Mouse (Mus musculus): Measurements from ENCODE around the gene Hist1h4k. TPM values are rescaled to one million over a fixed set of nuclear protein-coding genes. Genes with fewer than 3 reads are reported as not detected.

The Hist1h4k gene
- not detected for polyA plus RNA-seq (2017; shearing (Covaris generic))

GRCm38 (mm10) chr13:21750159-21751017, at the start of gene Hist1h4k:
TSS of gene Hist1h4k (minus strand) at chr13:21750505.

GRCm38 (mm10) chr13:21786899-21787629, 36.8 kb upstream of the Hist1h4k start, which contains the start of the genes Hist1h2an and Hist1h2bp:
TSS of gene Hist1h2an (minus strand) at chr13:21787218.
TSS of gene Hist1h2bp (plus strand) at chr13:21787461.

GRCm38 (mm10) chr13:21783255-21783617, 32.9 kb upstream of the Hist1h4k start, which contains the start of gene Hist1h3i:
TSS of gene Hist1h3i (minus strand) at chr13:21783370.

GRCm38 (mm10) chr13:21779767-21780731, 29.7 kb upstream of the Hist1h4k start, which contains the start of gene Hist1h1b:
TSS of gene Hist1h1b (minus strand) at chr13:21780625.

GRCm38 (mm10) chr13:21753524-21754285, 3.4 kb upstream of the Hist1h4k start, which contains the start of the genes Hist1h2ak and Hist1h2bn:
TSS of gene Hist1h2ak (minus strand) at chr13:21753827.
TSS of gene Hist1h2bn (plus strand) at chr13:21754123.

GRCm38 (mm10) chr13:21734906-21735767, 15.2 kb downstream of the Hist1h4k start, which contains the start of gene Hist1h4j:
TSS of gene Hist1h4j (plus strand) at chr13:21735064.

GRCm38 (mm10) chr13:21721757-21722372, 28.4 kb downstream of the Hist1h4k start, which contains the start of gene Hist1h2bm:
TSS of gene Hist1h2bm (plus strand) at chr13:21722044.

GRCm38 (mm10) chr13:21717397-21718357, 32.6 kb downstream of the Hist1h4k start, which contains the start of gene Hist1h3h:
TSS of gene Hist1h3h (plus strand) at chr13:21717659.

GRCm38 (mm10) chr13:21715864-21716539, 34.3 kb downstream of the Hist1h4k start, which contains the start of the genes Hist1h2bl and Hist1h2ai:
TSS of gene Hist1h2bl (minus strand) at chr13:21716143.
TSS of gene Hist1h2ai (plus strand) at chr13:21716422.

Other genes with a start within 250 kb of the Hist1h4k start
- 5.8 TPM for gene Gm11273, start 249.1 kb downstream of the Hist1h4k start, polyA plus RNA-seq (2017; shearing (Covaris generic))
- 3.2 TPM for gene Zkscan8, start 219.4 kb downstream of the Hist1h4k start, polyA plus RNA-seq (2017; shearing (Covaris generic))
- gene Olfr1366, start 207.7 kb downstream of the Hist1h4k start, polyA plus RNA-seq (2017; shearing (Covaris generic)): not detected
- gene Olfr1535, start 190.6 kb downstream of the Hist1h4k start, polyA plus RNA-seq (2017; shearing (Covaris generic)): not detected
- not detected for gene Olfr1364, start 168.7 kb downstream of the Hist1h4k start, polyA plus RNA-seq (2017; shearing (Covaris generic))
- not detected for gene Olfr1362, start 136.5 kb downstream of the Hist1h4k start, polyA plus RNA-seq (2017; shearing (Covaris generic))
- not detected for gene Olfr11, start 108.0 kb downstream of the Hist1h4k start, polyA plus RNA-seq (2017; shearing (Covaris generic))
- not detected for gene Olfr1361, start 87.1 kb downstream of the Hist1h4k start, polyA plus RNA-seq (2017; shearing (Covaris generic))
- gene Olfr1360, start 73.1 kb downstream of the Hist1h4k start, polyA plus RNA-seq (2017; shearing (Covaris generic)): not detected
- not detected for gene Olfr1359, start 52.4 kb downstream of the Hist1h4k start, polyA plus RNA-seq (2017; shearing (Covaris generic))
- not detected for gene Hist1h2bl, start 34.4 kb downstream of the Hist1h4k start, polyA plus RNA-seq (2017; shearing (Covaris generic))
- gene Hist1h2ai, start 34.1 kb downstream of the Hist1h4k start, polyA plus RNA-seq (2017; shearing (Covaris generic)): not detected
- gene Hist1h3h, start 32.8 kb downstream of the Hist1h4k start, polyA plus RNA-seq (2017; shearing (Covaris generic)): not detected
- not detected for gene Hist1h2bm, start 28.5 kb downstream of the Hist1h4k start, polyA plus RNA-seq (2017; shearing (Covaris generic))
- gene Hist1h4j, start 15.4 kb downstream of the Hist1h4k start, polyA plus RNA-seq (2017; shearing (Covaris generic)): not detected
- gene Hist1h2ak, start 3.3 kb upstream of the Hist1h4k start, polyA plus RNA-seq (2017; shearing (Covaris generic)): not detected
- 1.1 TPM for gene Hist1h2bn, start 3.6 kb upstream of the Hist1h4k start, polyA plus RNA-seq (2017; shearing (Covaris generic))
- 0.70 TPM for gene Hist1h1b, start 30.1 kb upstream of the Hist1h4k start, polyA plus RNA-seq (2017; shearing (Covaris generic))
- gene Hist1h3i, start 32.9 kb upstream of the Hist1h4k start, polyA plus RNA-seq (2017; shearing (Covaris generic)): 2.5 TPM
- gene Hist1h2an, start 36.7 kb upstream of the Hist1h4k start, polyA plus RNA-seq (2017; shearing (Covaris generic)): not detected
- gene Hist1h2bp, start 37.0 kb upstream of the Hist1h4k start, polyA plus RNA-seq (2017; shearing (Covaris generic)): not detected
- 4.2 TPM for gene Hist1h2bq, start 59.7 kb upstream of the Hist1h4k start, polyA plus RNA-seq (2017; shearing (Covaris generic))
- gene Hist1h2ao, start 60.0 kb upstream of the Hist1h4k start, polyA plus RNA-seq (2017; shearing (Covaris generic)): 3.7 TPM
- gene Hist1h4m, start 61.2 kb upstream of the Hist1h4k start, polyA plus RNA-seq (2017; shearing (Covaris generic)): 31.4 TPM
- 21.6 TPM for gene Hist1h4n, start 81.7 kb upstream of the Hist1h4k start, polyA plus RNA-seq (2017; shearing (Covaris generic))
- gene Hist1h2ap, start 83.0 kb upstream of the Hist1h4k start, polyA plus RNA-seq (2017; shearing (Covaris generic)): 37.5 TPM
- 3.9 TPM for gene Hist1h2br, start 83.2 kb upstream of the Hist1h4k start, polyA plus RNA-seq (2017; shearing (Covaris generic))
- 0.39 TPM for gene Zfp184, start 194.6 kb upstream of the Hist1h4k start, polyA plus RNA-seq (2017; shearing (Covaris generic))
- gene Pom121l2, start 230.7 kb upstream of the Hist1h4k start, polyA plus RNA-seq (2017; shearing (Covaris generic)): not detected

All from effector memory CD4-positive, alpha-beta T cell, adult 5 months (primary cell).